Mouse (Mus musculus): ENCODE measurements at regions not wholly inside any gene's neighbourhood (a gene's known extent, or its start where the extent isn't known, plus 50 kb on each side); places are given as distances from the start of the nearest gene placed in this dataset.

- TF ChIP-seq CTCF (IDR thresholded peaks at IDR 0.05; ENCODE audit: borderline replicate concordance, control insufficient read depth, extremely low read depth, insufficient read depth, low read length, poor library complexity) (no peak), POLR2A (IDR thresholded peaks at IDR 0.05; ENCODE audit: control insufficient read depth, extremely low read depth, insufficient read depth, low read length, poor library complexity) (no peak)
These were observed 200.4 kb upstream of the Nhs start for GRCm38 (mm10) chrX:162359767-162360545.
